Mouse (Mus musculus) limb, embryonic 10.5 days (tissue): ENCODE results near the gene Poc1a. TPM values are rescaled to one million over a fixed set of nuclear protein-coding genes. Genes with fewer than 3 reads are reported as not detected.

Source experiments
- DNase-seq: peaks from one replicate; pipeline ENCODE4 v3.0.0-alpha.2; 2017; ENCODE audit warnings: low spot score
- H3K27ac ChIP-seq: fragments of 300-500 bp; sonication (generic); 2 replicates; pipeline ENCODE4 v1.5.1; 2016; ENCODE audit warnings: mild to moderate bottlenecking
- H3K27me3 ChIP-seq: fragments of 300-500 bp; sonication (generic); 2 replicates; pipeline ENCODE4 v1.6.1; 2016; ENCODE audit warnings: low read depth, mild to moderate bottlenecking; ENCODE audit not compliant: poor library complexity, severe bottlenecking
- H3K36me3 ChIP-seq: fragments of 300-500 bp; sonication (generic); 2 replicates; pipeline ENCODE4 v1.6.1; 2016; ENCODE audit warnings: mild to moderate bottlenecking, moderate library complexity
- H3K4me1 ChIP-seq: fragments of 300-500 bp; sonication (generic); 2 replicates; pipeline ENCODE4 v1.6.1; 2016
- H3K4me3 ChIP-seq: fragments of 300-500 bp; sonication (generic); 2 replicates; pipeline ENCODE4 v1.5.1; 2016; ENCODE audit warnings: mild to moderate bottlenecking, moderate library complexity
- H3K9me3 ChIP-seq: fragments of 300-500 bp; sonication (generic); replicated peaks from 2 replicates; pipeline ENCODE4 v1.6.1; 2016; ENCODE audit warnings: mild to moderate bottlenecking
- WGBS: fragments of 180-500 bp; shearing (Covaris S2); methylation state at CpG from one replicate; pipeline ENCODE4 v1.1.7; 2016; 5-methylcytosine and 5-hydroxymethylcytosine counted together
- polyA plus RNA-seq: library from polyadenylated mRNA; unstranded; fragments of >200 nt; fragmentation: Nextera tagmentation; extraction: Ambion mirVana; gene quantifications from 2 replicates; pipeline ENCODE4 v1.2.1, GENCODE M21; 2016

Poc1a gene
- polyA plus RNA-seq, 1 experiment from 2014 or later = 42.9 TPM

- H3K36me3 ChIP-seq = peaks cover 56% of the 10 kb centered on the region
- peaks cover 10% of the 10 kb centered on the region; the same call in 1 of the 2 replicates for H3K4me1 ChIP-seq
- H3K4me3 ChIP-seq = no peak overlapping the region
- WGBS = 91% methylated on average over 5 of the region's 5 CpGs
- DNase-seq = no peak
- peak overlapping the region; percentile 48 for H3K27ac ChIP-seq
- no peaks in the 10 kb centered on the region for H3K27me3 ChIP-seq
- no peaks in the 10 kb centered on the region for H3K9me3 ChIP-seq
These were observed 28.1 kb downstream of the Poc1a start for GRCm38 (mm10) chr9:106308983-106309382.

DNA sequence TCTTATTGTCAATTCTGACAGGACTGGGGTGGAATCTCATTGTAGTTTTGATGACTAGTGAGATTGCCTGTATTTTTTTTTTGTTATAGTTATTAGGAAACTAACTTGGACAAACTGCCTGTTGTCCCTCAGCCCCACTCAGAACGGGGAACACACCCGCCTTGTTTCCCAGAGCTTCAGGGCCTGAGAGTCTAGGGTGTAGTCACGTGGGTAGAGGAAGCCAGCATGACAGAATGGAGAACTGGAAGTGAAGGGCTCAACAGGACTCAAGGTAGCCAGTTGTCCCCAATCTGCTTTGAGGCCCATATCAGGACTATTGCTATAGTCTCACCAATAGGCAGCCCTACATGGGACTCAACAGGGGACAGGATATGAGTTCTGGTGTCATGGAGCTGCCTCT is 29.0 kb downstream of the Poc1a start:
- Histone ChIP-seq H3K4me1 (0 out of 2 replicates have a peak, but pooled peaks cover 6% of the 10 kb centered on the region), H3K9me3 (no peaks in the 10 kb centered on the region), H3K36me3 (peaks cover 53% of the 10 kb centered on the region), H3K4me3 (no peak overlapping the region), H3K27ac (no peak overlapping the region), H3K27me3 (no peaks in the 10 kb centered on the region)
- 90% methylated on average over 3 of the region's 3 CpGs for WGBS
- no peak for DNase-seq

- 87% methylated on average over 10 of the region's 10 CpGs for WGBS
- H3K4me3 ChIP-seq = no peak overlapping the region
- peaks cover 46% of the 10 kb centered on the region for H3K36me3 ChIP-seq
- no peak for DNase-seq
- no peaks in the 10 kb centered on the region for H3K9me3 ChIP-seq
- H3K4me1 ChIP-seq = 0 out of 2 replicates have a peak, but pooled peaks cover 6% of the 10 kb centered on the region
- no peaks in the 10 kb centered on the region for H3K27me3 ChIP-seq
- no peak overlapping the region for H3K27ac ChIP-seq
These were observed 30.8 kb downstream of the Poc1a start for GRCm38 (mm10) chr9:106311625-106312191.

GRCm38 (mm10) chr9:106312950-106313360 is 32.1 kb downstream of the Poc1a start:
- DNase-seq = no peak
- H3K27me3 ChIP-seq = no peaks in the 10 kb centered on the region
- H3K4me3 ChIP-seq = no peak overlapping the region
- H3K4me1 ChIP-seq = 0 out of 2 replicates have a peak, but pooled peaks cover 6% of the 10 kb centered on the region
- no peaks in the 10 kb centered on the region for H3K9me3 ChIP-seq
- peaks cover 45% of the 10 kb centered on the region for H3K36me3 ChIP-seq
- WGBS = 96% methylated on average over 7 of the region's 7 CpGs
- no peak overlapping the region for H3K27ac ChIP-seq

GRCm38 (mm10) chr9:106314196-106314595 is 33.3 kb downstream of the Poc1a start:
- DNase-seq = no peak
- Histone ChIP-seq H3K4me1 (peaks cover 4% of the 10 kb centered on the region), H3K27ac (no peak overlapping the region), H3K36me3 (peaks cover 33% of the 10 kb centered on the region), H3K4me3 (no peak overlapping the region), H3K27me3 (no peaks in the 10 kb centered on the region), H3K9me3 (no peaks in the 10 kb centered on the region)
- WGBS = 67% methylated on average over 3 of the region's 3 CpGs

GRCm38 (mm10) chr9:106318074-106318473 is 37.2 kb downstream of the Poc1a start:
- DNase-seq = no peak
- WGBS = 79% methylated on average over 2 of the region's 2 CpGs
- Histone ChIP-seq H3K4me3 (no peak overlapping the region), H3K36me3 (peaks cover 18% of the 10 kb centered on the region), H3K27ac (no peak overlapping the region), H3K9me3 (no peaks in the 10 kb centered on the region), H3K27me3 (no peaks in the 10 kb centered on the region), H3K4me1 (peaks cover 29% of the 10 kb centered on the region)

DNA sequence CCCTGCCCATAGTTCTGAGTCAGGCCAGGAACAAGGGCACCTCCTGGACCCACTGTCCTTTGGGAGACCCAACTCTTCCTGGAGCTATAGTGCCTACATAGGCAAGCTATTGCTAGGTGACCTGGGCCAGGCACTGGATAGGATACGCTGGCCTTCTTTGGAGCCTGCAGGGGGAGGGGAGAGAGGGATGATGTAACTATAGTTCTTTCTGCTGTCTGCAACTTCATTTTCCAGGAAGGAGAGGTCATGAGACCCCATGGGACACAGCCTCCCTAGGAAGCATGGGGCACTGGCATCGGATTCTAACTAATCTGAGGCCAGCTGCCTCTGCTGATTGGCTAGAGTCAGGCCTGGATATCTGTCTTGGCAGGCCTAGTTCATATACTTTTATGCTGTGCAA is 38.2 kb downstream of the Poc1a start:
- Histone ChIP-seq H3K27ac (peak overlapping the region; percentile 27; the same call in 1 of the 2 replicates), H3K9me3 (no peaks in the 10 kb centered on the region), H3K36me3 (peaks cover 10% of the 10 kb centered on the region), H3K27me3 (no peaks in the 10 kb centered on the region), H3K4me3 (no peak overlapping the region), H3K4me1 (peaks cover 29% of the 10 kb centered on the region)
- WGBS = 65% methylated on average over 2 of the region's 2 CpGs
- DNase-seq = no peak

DNA sequence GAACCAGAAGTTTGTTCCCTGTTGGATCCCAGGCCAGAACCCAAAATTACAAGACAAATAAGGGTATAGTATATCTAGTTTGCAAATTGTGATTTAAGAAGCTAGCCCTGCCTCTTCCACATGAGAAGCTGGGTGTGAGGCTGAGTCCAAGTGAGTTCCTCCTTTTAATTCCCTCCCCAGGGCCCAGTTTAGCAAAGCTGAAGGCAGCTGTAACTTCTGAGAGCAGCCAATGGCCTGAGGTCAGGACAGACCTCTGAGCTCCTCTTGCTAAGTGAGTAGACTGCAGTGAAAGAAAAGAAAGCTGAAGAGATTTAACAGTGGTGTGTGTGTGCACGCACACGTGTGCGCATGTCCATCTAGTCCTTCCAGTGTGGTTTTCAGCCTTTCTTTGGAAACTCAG is 41.6 kb downstream of the Poc1a start:
- Histone ChIP-seq H3K9me3 (no peaks in the 10 kb centered on the region), H3K4me1 (peaks cover 41% of the 10 kb centered on the region), H3K36me3 (peaks cover 7% of the 10 kb centered on the region; the same call in 1 of the 2 replicates), H3K4me3 (no peak overlapping the region), H3K27me3 (no peaks in the 10 kb centered on the region), H3K27ac (peak overlapping the region; percentile 71; the same call in 1 of the 2 replicates)
- 98% methylated on average over 3 of the region's 3 CpGs for WGBS
- DNase-seq = no peak

DNA sequence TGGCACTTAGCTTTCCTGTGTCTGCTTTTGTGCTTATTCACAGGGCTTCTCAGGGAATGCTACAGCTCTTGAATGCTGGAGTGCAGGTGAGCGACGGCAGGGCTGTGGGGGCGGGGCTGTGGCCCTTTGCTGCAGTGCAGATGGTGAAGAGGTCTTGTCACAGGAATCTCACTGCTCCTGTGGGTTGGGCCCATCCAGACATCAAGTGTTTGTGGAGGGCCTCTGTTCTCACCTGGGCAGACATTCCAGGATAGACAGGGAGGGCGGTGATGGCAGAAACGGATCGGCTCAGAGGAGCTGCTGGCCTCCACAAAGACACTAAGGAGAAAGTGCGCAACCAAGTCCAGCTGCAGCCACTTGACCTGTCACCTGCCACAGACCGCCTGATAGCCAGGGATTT is 45.4 kb downstream of the Poc1a start:
- 74% methylated on average over 8 of the region's 8 CpGs for WGBS
- Histone ChIP-seq H3K36me3 (peaks cover 10% of the 10 kb centered on the region), H3K27me3 (no peaks in the 10 kb centered on the region), H3K27ac (peak overlapping the region; percentile 27), H3K9me3 (no peaks in the 10 kb centered on the region), H3K4me1 (peaks cover 59% of the 10 kb centered on the region), H3K4me3 (no peak overlapping the region)
- no peak for DNase-seq

DNA sequence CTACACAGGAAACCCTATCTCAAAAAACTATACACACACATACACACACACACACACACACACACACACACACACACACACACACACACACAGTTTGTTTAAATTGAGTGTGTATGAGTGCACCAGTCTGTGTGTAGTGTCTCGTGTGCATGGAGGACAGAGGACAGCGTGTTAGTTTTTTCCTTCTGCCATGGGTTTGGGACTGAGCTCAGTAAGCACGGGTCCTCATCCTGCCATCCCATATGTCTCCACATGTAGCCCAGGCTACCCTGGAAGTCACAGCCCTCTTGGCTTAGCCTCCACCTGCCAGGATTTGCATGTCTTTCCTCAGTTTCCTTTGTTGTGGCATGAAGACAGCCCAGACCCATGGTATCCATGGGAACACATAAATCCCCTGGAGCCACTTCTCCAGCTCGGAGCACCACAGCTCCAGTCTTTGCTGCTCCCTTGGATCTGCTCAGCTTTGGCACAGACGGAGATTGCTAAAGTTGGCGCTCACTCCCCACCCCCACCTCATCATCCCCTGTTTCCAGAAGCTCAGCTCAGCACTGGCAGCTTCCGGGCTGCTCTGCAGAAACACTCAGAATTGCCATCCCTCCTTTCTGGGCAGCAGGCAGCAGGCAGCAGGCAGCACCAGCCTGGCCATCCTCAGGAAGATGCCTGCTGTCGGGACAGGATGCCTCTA is 46.4 kb downstream of the Poc1a start:
- no peak for DNase-seq
- H3K27ac ChIP-seq = peak overlapping the region; percentile 61; the same call in 1 of the 2 replicates
- H3K4me1 ChIP-seq = peaks cover 63% of the 10 kb centered on the region
- peaks cover 14% of the 10 kb centered on the region for H3K36me3 ChIP-seq
- 91% methylated on average over 8 of the region's 8 CpGs for WGBS
- no peak overlapping the region for H3K4me3 ChIP-seq
- H3K9me3 ChIP-seq = no peaks in the 10 kb centered on the region
- H3K27me3 ChIP-seq = no peaks in the 10 kb centered on the region

DNA sequence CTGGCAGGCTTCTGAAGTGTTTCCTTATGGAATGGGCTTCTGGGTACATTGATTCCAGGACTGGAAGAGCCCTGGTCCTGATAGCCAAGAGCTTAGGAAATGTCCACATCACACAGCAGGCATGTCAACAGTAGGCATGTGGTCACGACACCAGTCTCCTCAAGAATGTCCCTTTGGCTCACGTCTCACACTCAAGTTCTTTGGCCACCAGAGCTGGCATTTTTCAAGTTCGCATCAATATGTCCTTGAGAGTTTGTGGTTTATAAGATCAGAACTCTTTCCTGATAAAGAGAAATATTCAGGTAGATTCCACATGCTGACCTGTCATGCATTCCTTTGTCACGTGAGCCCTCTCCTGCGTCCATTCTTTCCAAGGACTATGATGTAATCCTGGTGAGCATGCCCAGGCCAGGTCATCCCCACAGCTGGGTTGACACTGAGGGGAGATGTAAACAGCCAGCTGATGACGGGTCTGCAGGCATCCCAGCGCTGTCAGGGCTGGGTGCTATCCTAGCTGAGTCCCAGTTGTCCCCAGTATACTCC is 47.3 kb downstream of the Poc1a start:
- no peak for DNase-seq
- peak overlapping the region; percentile 80 for H3K27ac ChIP-seq
- no peaks in the 10 kb centered on the region for H3K9me3 ChIP-seq
- H3K27me3 ChIP-seq = no peaks in the 10 kb centered on the region
- WGBS = 78% methylated on average over 7 of the region's 7 CpGs
- peaks cover 14% of the 10 kb centered on the region for H3K36me3 ChIP-seq
- no peak overlapping the region for H3K4me3 ChIP-seq
- peaks cover 54% of the 10 kb centered on the region for H3K4me1 ChIP-seq

DNA sequence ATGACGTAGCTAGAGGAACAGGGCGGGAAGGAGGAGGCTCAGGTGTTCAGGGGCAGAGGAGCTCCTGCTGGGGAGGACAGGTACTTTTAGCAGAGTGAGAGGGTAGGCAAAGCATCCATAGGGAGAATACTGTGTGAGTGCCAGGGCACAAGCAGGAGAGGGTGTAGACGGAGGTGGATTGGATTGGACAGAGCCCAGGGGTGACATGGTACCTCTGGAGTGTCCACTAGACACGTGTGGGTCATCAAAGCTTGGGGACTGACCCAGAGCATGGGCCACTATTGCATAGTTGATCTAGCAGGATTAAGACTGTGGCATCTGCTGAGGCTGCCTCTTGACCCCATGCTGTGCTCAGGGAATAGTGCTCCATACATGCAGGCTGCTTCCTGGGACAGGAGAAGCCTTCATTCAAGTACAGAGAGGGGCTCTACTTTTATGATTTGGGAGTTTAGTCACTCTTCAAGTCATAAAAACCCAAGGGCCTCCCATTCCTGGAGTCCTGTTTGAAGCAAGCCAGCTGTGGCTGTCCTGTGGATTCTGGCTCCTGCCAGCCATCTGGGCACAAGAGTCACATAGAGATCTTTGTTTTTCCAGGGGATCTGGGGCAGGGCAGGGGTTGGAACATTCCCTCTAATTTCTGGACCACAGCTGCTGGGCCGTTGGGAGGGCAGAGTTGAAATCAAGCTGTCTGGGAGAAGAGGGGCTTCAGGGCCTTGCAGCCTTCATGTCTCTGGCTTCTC is 48.1 kb downstream of the Poc1a start:
- Histone ChIP-seq H3K4me3 (no peak overlapping the region), H3K9me3 (no peaks in the 10 kb centered on the region), H3K27ac (peak overlapping the region; percentile 80), H3K27me3 (no peaks in the 10 kb centered on the region), H3K4me1 (peaks cover 59% of the 10 kb centered on the region), H3K36me3 (peaks cover 18% of the 10 kb centered on the region)
- WGBS = 73% methylated on average over 5 of the region's 5 CpGs
- DNase-seq = no peak

DNA sequence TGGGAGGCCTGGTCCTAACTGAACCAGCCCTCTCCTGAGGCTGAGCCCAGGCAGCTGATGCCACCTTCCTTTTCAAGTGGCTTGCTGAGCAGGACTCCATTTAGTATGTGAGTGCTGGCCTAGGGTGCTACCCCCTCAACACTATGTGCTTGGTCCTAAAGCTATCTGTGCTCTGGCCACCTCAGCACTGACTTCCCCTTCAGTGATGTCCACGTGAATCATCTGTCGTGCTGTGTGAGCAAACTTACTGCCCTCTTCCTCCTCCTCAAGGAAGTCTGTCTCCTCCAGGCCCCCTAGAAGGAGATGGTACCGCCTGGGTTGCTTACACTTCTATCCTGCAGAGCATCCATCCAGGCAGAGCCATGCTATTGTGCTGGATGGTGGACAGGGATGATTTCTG is 51.9 kb downstream of the Poc1a start:
- DNase-seq = no peak
- Histone ChIP-seq H3K4me1 (peaks cover 66% of the 10 kb centered on the region), H3K36me3 (peaks cover 30% of the 10 kb centered on the region), H3K4me3 (no peak overlapping the region), H3K27me3 (no peaks in the 10 kb centered on the region), H3K27ac (peak overlapping the region; percentile 32; the same call in 1 of the 2 replicates), H3K9me3 (no peaks in the 10 kb centered on the region)
- WGBS = 80% methylated on average over 3 of the region's 3 CpGs
